In genomic region chr13:19608120-19608519, GRCm38 (mm10) we compare ENCODE assay signal across 16 mouse cellular contexts. TPM values are rescaled to one million over a fixed set of nuclear protein-coding genes. Genes with fewer than 3 reads are reported as not detected.
"Had no signal": no experiment of that assay in that cellular context is flagged by ENCODE, and none has a peak within 500 bp of the region (broad histone marks: within the 10 kb centered on the region; RNA-seq: fewer than 3 reads in every experiment).

No protein-coding gene starts in this region.

- H3K4me3 ChIP-seq: midbrain, embryonic 12.5 days; myocyte; neural tube, embryonic 13.5 days; neural tube, embryonic 15.5 days had no signal

- H3K9me3 ChIP-seq: midbrain, embryonic 12.5 days; neural tube, embryonic 13.5 days; neural tube, embryonic 15.5 days had no signal

- H3K36me3 ChIP-seq: midbrain, embryonic 12.5 days; neural tube, embryonic 13.5 days; neural tube, embryonic 15.5 days had no signal

- DNase-seq: lung, adult 18-20 months; lung, embryonic 14.5 days; lung, postnatal 10 days; midbrain, embryonic 14.5 days; retina, postnatal 1 day; right cerebral cortex, adult 18-20 months; spleen, adult 18-20 months; thymus, adult 18-20 months; thymus, postnatal 14 days; thymus, postnatal 36 days had no signal

- H3K4me2 ChIP-seq: lung, embryonic 14.5 days; midbrain, embryonic 12.5 days; neural tube, embryonic 13.5 days; neural tube, embryonic 15.5 days had no signal

- ATAC-seq: midbrain, embryonic 16.5 days had no signal

- H3K4me1 ChIP-seq: neural tube, embryonic 15.5 days had no signal

- H3K27ac ChIP-seq: macrophage; midbrain, embryonic 12.5 days; neural tube, embryonic 13.5 days; neural tube, embryonic 15.5 days had no signal

- H3K9ac ChIP-seq: lung, embryonic 14.5 days; midbrain, embryonic 12.5 days; neural tube, embryonic 13.5 days; neural tube, embryonic 15.5 days had no signal

- H3K27me3 ChIP-seq: midbrain, embryonic 12.5 days; neural tube, embryonic 13.5 days; neural tube, embryonic 15.5 days had no signal

RNA-seq across cellular contexts. Expression of gene Sfrp4, which starts 14.8 kb away (rescaled TPM):
- polyA plus RNA-seq: macrophage had no signal
